Mouse (Mus musculus) bone marrow macrophage, adult 2 months (primary cell): ENCODE results near the gene Grap.

ENCODE experiments used
- CTCF ChIP-seq: IDR thresholded peaks from 2 replicates; pipeline ENCODE4 v1.5.1; 2012; ENCODE audit warnings: low read depth, mild to moderate bottlenecking, low read length, moderate library complexity
- POLR2A ChIP-seq: IDR thresholded peaks from 2 replicates; pipeline ENCODE4 v1.6.1; 2012; ENCODE audit warnings: mild to moderate bottlenecking, low read depth, low read length, borderline replicate concordance

DNA sequence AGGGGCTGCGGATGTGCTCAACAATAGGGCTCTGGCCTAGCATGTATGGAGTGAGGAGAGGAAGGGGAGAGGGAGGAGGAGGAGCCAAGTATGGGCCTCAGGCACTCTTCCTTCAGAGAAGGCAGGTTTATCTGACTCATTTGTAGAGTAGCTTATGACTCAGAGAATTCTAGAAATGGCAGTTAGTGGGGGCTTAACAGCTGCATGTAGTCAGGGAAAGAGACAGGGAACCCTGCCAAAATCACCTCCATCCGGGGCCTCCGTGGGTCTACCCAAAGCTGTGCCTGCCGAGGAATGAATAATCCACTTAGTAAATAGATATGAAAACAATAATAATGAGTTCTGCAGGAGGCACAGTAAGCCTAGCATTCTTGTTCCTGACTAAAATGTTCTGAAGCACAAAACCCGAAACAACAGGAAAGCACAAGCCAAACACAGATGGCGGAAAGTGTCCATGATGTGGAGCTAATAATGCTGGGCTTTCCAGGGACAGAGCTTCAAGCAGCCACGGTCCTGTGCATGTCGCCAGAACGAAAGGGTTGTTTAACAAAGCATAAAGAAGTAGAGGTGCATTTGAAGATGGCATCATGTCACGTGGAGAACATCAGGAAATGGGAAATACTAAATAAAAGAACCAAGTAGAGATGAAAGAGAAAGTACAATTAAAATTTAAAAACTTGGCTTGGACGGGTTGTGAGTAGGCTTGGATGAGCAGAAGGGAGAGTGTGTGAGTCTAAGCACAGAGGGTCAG lies 8.3 kb upstream of the Grap start:
- TF ChIP-seq POLR2A (no peak), CTCF (no peak)
